Mouse (Mus musculus): ENCODE data around the gene Lrrc4. TPM values are rescaled to one million over a fixed set of nuclear protein-coding genes. Genes with fewer than 3 reads are reported as not detected.
A peak's percentile ranks its signal among the peaks of the same experiment; 100 is the strongest.

The Lrrc4 gene
- polyA plus RNA-seq, 1 experiment from 2014 or later = 0.87 TPM

GRCm38 (mm10) chr6:28724776-28725175 is 106.8 kb downstream of the Lrrc4 start:
- Histone ChIP-seq H3K27me3 (ENCODE audit: insufficient read depth, poor library complexity, severe bottlenecking) (no peaks in the 10 kb centered on the region), H3K9me3 (no peaks in the 10 kb centered on the region), H3K36me3 (peaks cover 8% of the 10 kb centered on the region; the same call in 1 of the 2 replicates), H3K27ac (no peak overlapping the region), H3K4me1 (peaks cover 13% of the 10 kb centered on the region), H3K4me3 (no peak overlapping the region)
- DNase-seq (ENCODE audit: low spot score) = no peak
- 87% methylated on average over 5 of the region's 5 CpGs for WGBS

GRCm38 (mm10) chr6:28723059-28723458 is 108.5 kb downstream of the Lrrc4 start:
- no peak overlapping the region for H3K4me3 ChIP-seq
- H3K27ac ChIP-seq = no peak overlapping the region
- WGBS = 34% methylated on average over 2 of the region's 2 CpGs
- H3K36me3 ChIP-seq = peaks cover 8% of the 10 kb centered on the region; the same call in 1 of the 2 replicates
- H3K9me3 ChIP-seq = no peaks in the 10 kb centered on the region
- H3K27me3 ChIP-seq (ENCODE audit: insufficient read depth, poor library complexity, severe bottlenecking) = no peaks in the 10 kb centered on the region
- no peak for DNase-seq (ENCODE audit: low spot score)
- H3K4me1 ChIP-seq = no peaks in the 10 kb centered on the region

GRCm38 (mm10) chr6:28720391-28721171 is 111.0 kb downstream of the Lrrc4 start:
- H3K4me3 ChIP-seq = no peak overlapping the region
- 90% methylated on average over 9 of the region's 9 CpGs for WGBS
- peaks cover 5% of the 10 kb centered on the region; the same call in 1 of the 2 replicates for H3K4me1 ChIP-seq
- H3K9me3 ChIP-seq = no peaks in the 10 kb centered on the region
- no peak overlapping the region for H3K27ac ChIP-seq
- H3K27me3 ChIP-seq (ENCODE audit: insufficient read depth, poor library complexity, severe bottlenecking) = no peaks in the 10 kb centered on the region
- peaks cover 3% of the 10 kb centered on the region; the same call in 1 of the 2 replicates for H3K36me3 ChIP-seq
- no peak for DNase-seq (ENCODE audit: low spot score)

GRCm38 (mm10) chr6:28717845-28718237 is 113.7 kb downstream of the Lrrc4 start:
- no peaks in the 10 kb centered on the region for H3K9me3 ChIP-seq

GRCm38 (mm10) chr6:28717203-28717844 is 114.2 kb downstream of the Lrrc4 start:
- Histone ChIP-seq H3K4me3 (no peak overlapping the region), H3K27me3 (ENCODE audit: insufficient read depth, poor library complexity, severe bottlenecking) (no peaks in the 10 kb centered on the region), H3K27ac (no peak overlapping the region), H3K36me3 (peaks cover 5% of the 10 kb centered on the region; the same call in 1 of the 2 replicates), H3K4me1 (peaks cover 11% of the 10 kb centered on the region), H3K9me3 (no peaks in the 10 kb centered on the region)
- DNase-seq (ENCODE audit: low spot score) = peak; percentile 25
- 59% methylated on average over 7 of the region's 7 CpGs for WGBS

More at GRCm38 (mm10) chr6:28717845-28718237, 113.7 kb downstream of the Lrrc4 start:
- no peak overlapping the region for H3K27ac ChIP-seq
- peaks cover 11% of the 10 kb centered on the region for H3K4me1 ChIP-seq
- DNase-seq (ENCODE audit: low spot score) = peak; percentile 41
- H3K4me3 ChIP-seq = no peak overlapping the region
- WGBS = 53% methylated on average over 4 of the region's 4 CpGs
- H3K36me3 ChIP-seq = peaks cover 3% of the 10 kb centered on the region; the same call in 1 of the 2 replicates
- H3K27me3 ChIP-seq (ENCODE audit: insufficient read depth, poor library complexity, severe bottlenecking) = no peaks in the 10 kb centered on the region

GRCm38 (mm10) chr6:28710035-28710434 is 121.5 kb downstream of the Lrrc4 start:
- Histone ChIP-seq H3K4me3 (no peak overlapping the region), H3K36me3 (peaks cover 11% of the 10 kb centered on the region; the same call in 1 of the 2 replicates), H3K4me1 (peaks cover 40% of the 10 kb centered on the region), H3K27ac (no peak overlapping the region), H3K27me3 (ENCODE audit: insufficient read depth, poor library complexity, severe bottlenecking) (no peaks in the 10 kb centered on the region), H3K9me3 (no peaks in the 10 kb centered on the region)
- WGBS = 16% methylated on average over 2 of the region's 2 CpGs
- no peak for DNase-seq (ENCODE audit: low spot score)

GRCm38 (mm10) chr6:28706976-28707592 is 124.5 kb downstream of the Lrrc4 start:
- no peak overlapping the region for H3K27ac ChIP-seq
- 56% methylated on average over 12 of the region's 12 CpGs for WGBS

GRCm38 (mm10) chr6:28706108-28706975 is 125.2 kb downstream of the Lrrc4 start:
- Histone ChIP-seq H3K4me1 (peaks cover 42% of the 10 kb centered on the region), H3K9me3 (no peaks in the 10 kb centered on the region), H3K27ac (no peak overlapping the region), H3K36me3 (peaks cover 6% of the 10 kb centered on the region; the same call in 1 of the 2 replicates), H3K4me3 (no peak overlapping the region), H3K27me3 (ENCODE audit: insufficient read depth, poor library complexity, severe bottlenecking) (no peaks in the 10 kb centered on the region)
- WGBS = 80% methylated on average over 8 of the region's 8 CpGs
- DNase-seq (ENCODE audit: low spot score) = no peak

More at GRCm38 (mm10) chr6:28706976-28707592, 124.5 kb downstream of the Lrrc4 start:
- peaks cover 39% of the 10 kb centered on the region for H3K4me1 ChIP-seq
- H3K27me3 ChIP-seq (ENCODE audit: insufficient read depth, poor library complexity, severe bottlenecking) = no peaks in the 10 kb centered on the region
- peaks cover 6% of the 10 kb centered on the region; the same call in 1 of the 2 replicates for H3K36me3 ChIP-seq
- no peak for DNase-seq (ENCODE audit: low spot score)
- no peak overlapping the region for H3K4me3 ChIP-seq
- H3K9me3 ChIP-seq = no peaks in the 10 kb centered on the region

GRCm38 (mm10) chr6:28705384-28706107 is 126.0 kb downstream of the Lrrc4 start:
- H3K27ac ChIP-seq = no peak overlapping the region; the same call in 1 of the 2 replicates
- no peaks in the 10 kb centered on the region for H3K27me3 ChIP-seq (ENCODE audit: insufficient read depth, poor library complexity, severe bottlenecking)
- 39% methylated on average over 6 of the region's 6 CpGs for WGBS
- no peaks in the 10 kb centered on the region for H3K9me3 ChIP-seq
- H3K4me3 ChIP-seq = no peak overlapping the region
- peaks cover 41% of the 10 kb centered on the region for H3K4me1 ChIP-seq
- DNase-seq (ENCODE audit: low spot score) = no peak
- peaks cover 8% of the 10 kb centered on the region; the same call in 1 of the 2 replicates for H3K36me3 ChIP-seq

GRCm38 (mm10) chr6:28704612-28705011 is 126.9 kb downstream of the Lrrc4 start:
- H3K36me3 ChIP-seq = peaks cover 9% of the 10 kb centered on the region; the same call in 1 of the 2 replicates
- H3K4me3 ChIP-seq = no peak overlapping the region
- H3K27ac ChIP-seq = no peak overlapping the region; the same call in 1 of the 2 replicates
- 36% methylated on average over 6 of the region's 6 CpGs for WGBS
- H3K9me3 ChIP-seq = no peaks in the 10 kb centered on the region
- DNase-seq (ENCODE audit: low spot score) = no peak
- H3K27me3 ChIP-seq (ENCODE audit: insufficient read depth, poor library complexity, severe bottlenecking) = no peaks in the 10 kb centered on the region
- H3K4me1 ChIP-seq = peaks cover 32% of the 10 kb centered on the region

- WGBS = 90% methylated on average over 3 of the region's 3 CpGs
- no peak overlapping the region for H3K4me3 ChIP-seq
- DNase-seq (ENCODE audit: low spot score) = no peak
- no peaks in the 10 kb centered on the region for H3K27me3 ChIP-seq (ENCODE audit: insufficient read depth, poor library complexity, severe bottlenecking)
- H3K27ac ChIP-seq = no peak overlapping the region
- H3K4me1 ChIP-seq = peaks cover 3% of the 10 kb centered on the region; the same call in 1 of the 2 replicates
- peaks cover 3% of the 10 kb centered on the region; the same call in 1 of the 2 replicates for H3K36me3 ChIP-seq
- H3K9me3 ChIP-seq = no peaks in the 10 kb centered on the region
These were observed 134.3 kb downstream of the Lrrc4 start for GRCm38 (mm10) chr6:28697214-28697613.

All from heart, embryonic 10.5 days (tissue).